Mouse (Mus musculus) 416B (cell line): ENCODE measurements around the gene Smim4.

Experiments used
- DNase-seq: peaks from one replicate; pipeline ENCODE4 v3.0.0; 2011; ENCODE audit warnings: low read depth

The Smim4 gene

DNA sequence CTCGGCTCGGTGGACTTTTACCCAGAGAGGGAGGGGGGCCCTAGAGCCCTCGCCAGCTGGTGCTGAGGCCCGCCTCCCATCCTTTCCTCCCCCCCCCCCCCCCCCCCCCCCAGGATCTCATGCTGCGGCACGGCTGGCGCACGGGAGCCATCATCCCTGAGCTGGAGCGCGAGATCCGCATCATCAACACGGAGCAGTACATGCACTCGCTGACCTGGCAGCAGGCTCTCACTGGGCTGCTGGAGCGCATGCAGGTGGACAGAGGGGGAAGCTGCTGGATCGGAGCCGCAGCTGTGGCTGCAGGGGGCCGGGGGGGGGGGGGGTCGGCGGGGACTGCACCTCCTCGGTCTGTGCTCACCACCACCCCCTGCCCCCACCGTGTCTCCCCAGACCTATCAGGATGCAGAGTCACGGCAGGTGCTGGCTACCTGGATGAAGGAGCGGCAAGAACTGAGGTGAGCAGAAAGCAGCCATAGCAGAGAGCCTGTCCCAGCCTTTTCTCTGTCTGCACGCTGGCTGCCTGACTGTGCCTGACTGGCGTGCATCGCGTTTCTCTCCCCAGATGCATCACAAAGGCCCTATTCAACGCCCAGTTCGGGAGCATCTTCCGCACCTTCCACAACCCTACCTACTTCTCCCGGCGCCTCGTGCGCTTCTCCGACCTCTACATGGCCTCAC lies 9.6 kb upstream of the Smim4 start:
- DNase-seq, result no peak

DNA sequence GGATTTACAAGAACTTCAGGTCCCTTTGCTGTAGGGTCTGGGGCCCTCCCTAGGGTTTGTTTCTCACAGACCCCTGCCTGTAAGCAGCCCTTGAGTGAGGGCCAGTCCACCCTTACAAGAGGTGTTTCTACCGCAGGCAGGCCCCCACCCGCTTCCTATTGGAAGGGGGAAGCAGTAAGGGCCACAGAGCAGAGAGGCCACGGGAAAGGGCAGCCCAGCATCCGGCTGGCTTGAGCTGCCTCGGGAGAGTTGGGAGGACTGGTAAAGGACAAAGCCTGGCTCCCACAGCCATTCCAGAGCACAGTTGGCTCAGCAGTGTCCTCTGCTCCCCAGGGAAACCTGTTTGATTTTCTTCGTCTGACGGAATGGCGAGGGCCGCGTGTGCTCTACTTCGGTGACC lies 9.0 kb upstream of the Smim4 start:
- no peak for DNase-seq

DNA sequence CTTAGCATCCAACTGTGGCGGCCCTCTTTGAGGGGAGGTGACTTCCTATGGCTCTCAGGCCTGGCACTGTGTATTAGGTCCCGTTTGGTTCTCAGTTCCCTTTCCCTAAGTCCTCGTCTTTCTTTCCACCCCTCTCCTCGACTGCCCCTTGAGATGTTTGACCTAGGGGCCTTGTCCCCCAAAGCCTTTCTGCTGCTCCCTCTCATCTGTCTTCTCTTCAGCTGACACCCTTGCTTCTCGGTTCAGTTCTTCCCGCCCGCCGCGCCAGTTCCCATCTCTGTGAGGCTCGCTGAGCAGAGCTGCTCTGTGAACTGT lies 8.5 kb upstream of the Smim4 start:
- no peak for DNase-seq

DNA sequence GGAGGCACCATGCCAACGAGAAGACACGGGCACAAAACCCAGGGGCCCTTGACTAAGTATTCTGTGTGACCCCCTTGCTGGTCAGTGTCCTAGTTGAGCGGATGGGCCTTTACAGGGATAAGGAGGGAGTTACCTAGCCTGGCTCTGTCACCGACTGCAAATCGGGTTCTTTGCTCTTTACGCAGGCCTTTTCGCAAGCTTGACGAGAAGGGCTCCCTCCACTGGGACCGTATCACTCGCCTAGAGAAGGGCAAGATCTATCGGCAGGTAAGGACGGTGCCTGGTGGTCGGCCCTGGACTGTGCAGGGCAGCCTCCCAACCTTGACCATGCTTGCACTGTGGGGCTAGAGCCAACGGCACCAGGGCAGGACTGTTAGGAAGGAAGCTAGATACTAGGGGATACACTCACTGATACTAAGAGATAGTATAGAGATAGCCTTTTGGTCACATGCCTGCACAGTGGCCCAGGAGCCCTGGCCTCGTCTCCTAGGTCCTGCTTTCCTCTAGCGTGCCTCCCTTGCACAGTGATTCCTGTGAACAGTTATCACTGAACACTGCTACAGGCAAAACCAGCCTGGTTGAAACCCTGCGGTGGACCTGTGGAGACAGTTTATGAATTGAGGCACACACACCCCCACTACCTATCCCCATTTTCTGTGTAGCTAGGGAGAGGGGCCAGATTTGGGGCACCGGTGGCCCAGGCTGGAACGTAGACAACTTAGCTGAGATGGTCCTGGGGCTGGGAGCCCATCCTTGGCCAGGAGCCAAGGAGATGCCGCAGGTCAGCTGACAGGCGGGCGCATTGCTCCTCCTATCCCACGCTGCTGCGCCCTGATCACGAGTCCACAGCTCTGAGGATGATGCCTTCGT lies 7.9 kb upstream of the Smim4 start:
- DNase-seq, result no peak

DNA sequence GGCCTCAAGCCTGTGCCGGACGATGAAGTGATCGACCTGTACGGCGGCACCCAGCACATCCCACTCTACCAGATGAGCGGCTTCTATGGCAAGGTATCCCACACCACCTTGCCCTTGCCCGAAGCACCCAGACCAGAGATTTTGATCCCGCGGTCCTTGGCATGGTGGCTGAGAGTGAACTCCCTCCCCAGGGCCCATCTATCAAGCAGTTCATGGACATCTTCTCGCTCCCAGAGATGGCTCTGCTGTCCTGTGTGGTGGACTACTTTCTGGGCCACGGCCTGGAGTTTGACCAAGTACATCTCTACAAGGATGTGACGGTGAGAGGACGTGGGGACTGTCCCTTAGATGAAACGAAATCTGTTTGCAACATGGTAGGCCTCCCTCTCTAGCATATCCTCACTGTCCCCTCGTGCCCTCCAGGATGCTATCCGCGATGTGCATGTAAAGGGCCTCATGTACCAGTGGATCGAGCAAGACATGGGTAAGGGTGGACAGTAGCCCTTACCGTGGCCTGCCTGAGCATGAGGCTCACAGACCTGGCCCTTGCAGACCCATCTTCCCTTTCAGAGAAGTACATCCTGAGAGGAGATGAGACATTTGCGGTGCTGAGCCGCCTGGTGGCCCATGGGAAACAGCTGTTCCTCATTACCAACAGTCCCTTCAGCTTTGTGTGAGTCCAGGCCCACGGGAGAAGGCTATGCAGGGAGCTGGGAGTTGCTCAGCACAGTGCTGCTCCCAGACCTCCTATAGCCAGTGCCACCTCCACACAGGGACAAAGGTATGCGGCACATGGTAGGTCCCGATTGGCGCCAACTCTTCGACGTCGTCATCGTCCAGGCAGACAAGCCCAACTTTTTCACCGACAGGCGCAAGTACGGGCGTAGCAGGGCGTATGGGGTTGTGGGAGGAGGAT lies 7.0 kb upstream of the Smim4 start:
- no peak for DNase-seq

DNA sequence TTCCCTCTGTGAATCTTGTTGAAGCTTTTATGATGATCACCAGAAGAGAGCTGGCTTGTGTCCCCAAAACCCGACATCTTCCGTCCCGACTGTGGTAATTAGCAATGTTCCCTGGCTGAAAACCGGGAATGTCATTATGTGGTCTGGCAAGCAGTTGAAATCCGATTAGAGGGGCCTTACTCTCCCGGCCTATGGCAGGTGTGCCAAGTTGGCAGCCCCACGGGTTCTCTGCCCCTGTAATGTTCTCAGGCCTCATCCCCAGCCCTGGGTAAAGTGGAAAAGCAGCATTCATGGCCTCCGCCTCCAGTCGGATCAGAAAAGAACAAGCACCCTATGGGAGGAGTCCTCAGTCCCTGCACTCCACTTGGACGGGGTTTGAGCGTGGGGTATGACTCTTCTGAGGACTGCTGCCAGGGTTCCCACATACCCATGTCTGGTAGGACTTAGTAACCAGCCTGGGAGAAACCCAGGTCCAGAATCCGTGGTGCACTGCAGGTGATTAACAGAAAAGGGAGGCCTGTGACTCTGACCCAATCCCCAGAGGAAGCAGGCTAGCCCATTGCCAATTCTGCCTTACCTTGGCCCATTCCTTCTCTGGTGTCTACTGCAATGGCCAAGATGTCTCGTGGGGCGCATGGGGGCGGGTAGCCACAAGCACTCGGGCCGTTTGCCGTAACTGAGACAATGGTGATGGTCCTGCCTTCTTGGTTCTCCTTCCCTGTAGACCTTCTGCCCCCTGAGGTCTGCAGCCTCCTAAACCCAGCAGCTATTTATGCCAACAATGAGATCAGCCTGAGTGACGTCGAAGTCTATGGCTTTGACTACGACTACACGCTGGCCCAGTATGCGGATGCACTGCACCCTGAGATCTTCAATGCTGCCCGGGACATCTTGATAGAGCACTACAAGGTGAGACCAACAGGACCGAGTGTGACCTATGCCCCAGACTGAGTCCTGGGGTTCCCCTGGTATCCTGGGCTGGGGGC lies 5.6 kb upstream of the Smim4 start:
- DNase-seq, result no peak

DNA sequence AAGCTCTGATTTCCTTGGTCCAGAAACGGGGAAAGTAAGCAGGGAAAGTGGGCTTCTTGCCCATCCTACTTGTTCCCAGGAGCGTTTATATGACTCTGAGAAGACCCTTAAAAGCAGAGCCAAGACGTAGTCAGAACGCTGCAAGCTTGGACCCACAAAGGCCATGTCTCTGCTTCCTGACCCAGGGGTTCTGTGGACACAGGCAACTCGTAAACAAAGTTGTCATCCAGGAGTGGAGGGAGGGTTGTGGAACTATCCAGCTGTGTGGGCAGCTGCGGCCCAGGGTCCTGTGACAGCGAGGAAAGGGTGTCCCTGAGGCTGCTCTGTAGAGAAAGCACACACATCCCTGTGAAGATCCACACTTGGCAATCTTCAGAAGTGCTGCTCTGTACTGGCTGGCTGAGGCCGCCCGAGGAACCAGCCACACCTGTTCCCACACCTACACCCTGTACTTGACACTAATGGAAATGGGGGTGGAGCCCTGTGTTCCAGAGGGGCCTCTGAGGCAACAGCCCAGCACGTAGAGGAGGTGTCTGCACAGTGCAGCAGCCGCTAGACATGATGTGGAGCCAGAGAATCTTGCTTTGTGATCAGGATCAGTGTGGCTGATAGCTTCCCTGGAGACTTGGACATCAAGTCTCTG lies 4.4 kb upstream of the Smim4 start:
- DNase-seq, result no peak

DNA sequence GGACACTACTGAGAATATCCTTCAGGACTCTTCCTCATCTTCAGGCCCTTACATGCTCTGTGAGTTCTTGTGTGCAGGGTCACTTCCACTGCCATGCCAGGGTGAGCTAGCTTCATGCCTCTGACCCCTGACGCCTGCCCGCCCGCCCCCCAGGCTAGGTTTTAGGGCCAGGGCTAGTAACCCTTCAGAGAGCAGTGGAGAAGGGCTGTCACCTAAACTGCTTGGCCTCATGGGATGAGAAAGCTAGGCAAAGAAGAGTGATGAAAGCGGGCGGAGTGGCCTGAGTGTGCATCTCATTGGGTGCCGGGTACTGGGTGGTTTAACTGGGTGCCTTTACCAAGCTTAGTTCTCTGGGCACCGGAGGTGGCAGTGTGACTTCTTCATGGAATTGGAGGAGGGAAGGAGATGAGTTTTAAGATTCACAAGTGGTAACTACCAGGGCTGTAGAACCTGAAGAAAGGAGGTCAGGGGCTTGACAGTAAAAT lies 3.8 kb upstream of the Smim4 start:
- DNase-seq, result no peak

DNA sequence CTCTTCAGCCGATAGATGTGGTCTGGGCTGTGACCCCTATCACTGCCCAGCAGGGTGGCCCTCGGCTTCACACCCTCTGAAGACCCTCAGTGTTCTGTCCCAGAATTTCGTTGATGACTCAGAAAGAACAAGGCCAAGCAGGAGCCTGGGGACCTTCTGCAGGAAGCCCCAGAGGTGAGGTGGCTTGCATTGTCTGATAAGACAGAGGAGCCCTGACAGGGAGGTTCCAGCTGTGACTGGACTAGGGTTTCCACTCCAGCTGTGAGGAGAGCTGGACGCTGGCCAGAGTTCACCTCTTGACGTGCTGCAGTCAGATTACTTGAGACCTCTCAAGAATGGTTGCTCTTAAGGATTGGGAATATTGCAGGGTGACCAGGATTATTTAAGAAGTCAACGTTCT lies 3.3 kb upstream of the Smim4 start:
- DNase-seq, result peak; percentile 82

DNA sequence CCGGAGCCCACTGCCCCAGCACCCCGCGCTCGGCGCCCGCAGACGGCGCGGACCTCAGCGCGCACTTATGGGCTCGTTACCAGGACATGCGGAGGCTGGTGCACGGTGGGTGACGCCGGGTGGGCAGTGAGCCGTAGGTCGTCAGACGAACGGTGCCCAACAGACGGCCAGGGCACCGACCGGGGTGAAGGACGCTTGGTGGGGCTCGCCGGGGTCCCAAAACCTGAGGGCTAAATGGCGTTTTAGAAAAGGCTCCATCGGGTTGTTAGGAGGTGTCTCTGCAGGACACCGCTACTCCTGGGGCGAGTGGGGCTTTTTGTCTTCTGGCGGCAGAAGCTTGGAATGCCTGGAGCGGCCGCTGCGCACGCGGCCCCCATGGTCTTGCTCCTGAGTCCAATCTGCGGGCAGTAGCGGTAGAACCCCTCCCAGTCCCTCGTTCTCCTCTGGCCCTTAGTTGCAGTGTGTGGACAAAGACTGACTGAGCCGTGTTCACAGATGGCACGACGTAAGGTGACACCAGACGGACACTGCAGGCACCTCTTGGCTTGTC lies 2.6 kb upstream of the Smim4 start:
- DNase-seq, result peak; percentile 59

DNA sequence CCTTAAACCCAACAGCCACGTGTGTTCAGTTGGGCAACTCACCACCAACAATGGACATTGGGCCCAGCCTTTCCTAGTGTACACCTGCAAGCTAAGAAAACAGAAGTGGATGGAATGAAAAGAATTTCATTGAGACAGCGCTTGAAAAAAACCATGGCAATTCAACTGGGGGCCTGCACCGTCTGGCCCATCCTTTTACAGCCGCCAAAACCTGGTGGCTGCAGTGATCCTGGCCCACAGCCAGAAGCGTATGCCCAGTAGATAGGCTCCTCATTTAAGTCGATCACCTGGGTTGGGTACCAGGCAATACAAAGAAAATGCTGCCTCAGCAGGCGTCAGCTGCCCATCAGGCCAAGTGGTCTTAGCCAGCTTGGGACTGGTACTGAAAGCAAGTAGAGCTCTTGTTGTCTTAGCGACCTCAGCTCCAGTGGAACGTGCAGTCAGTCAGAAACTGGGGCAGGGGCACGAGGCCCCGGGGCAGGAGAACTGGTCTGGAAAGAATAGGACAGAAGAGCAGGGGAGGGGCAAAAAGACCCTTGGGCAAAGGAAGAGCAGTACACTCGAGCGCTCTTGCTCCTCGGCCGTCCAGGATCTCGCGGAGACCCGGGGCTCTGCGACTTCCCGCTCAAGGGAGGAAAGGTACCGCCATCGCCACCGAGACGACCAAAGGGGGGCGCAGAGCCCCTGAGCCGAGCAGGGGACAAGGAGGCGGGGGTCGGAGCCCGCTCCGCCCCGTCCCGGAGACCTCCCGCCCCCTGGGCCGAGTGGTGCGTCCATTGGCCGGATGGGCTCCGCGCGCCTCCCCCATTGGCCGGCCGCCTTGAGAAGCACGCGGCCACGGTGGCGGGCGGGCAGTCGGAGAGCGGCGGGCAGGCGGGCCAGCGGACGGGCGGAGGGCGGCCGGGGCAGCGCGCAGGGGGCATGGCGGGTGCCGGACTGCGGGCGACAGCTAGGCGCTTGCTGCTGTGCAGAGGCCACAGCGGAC lies 1.8 kb upstream of the Smim4 start, which contains the start of gene Nt5dc2:
TSS of gene Nt5dc2 (plus strand) at position 818 of the 985 bp plus-strand sequence.
- DNase-seq, result peak; percentile 82

DNA sequence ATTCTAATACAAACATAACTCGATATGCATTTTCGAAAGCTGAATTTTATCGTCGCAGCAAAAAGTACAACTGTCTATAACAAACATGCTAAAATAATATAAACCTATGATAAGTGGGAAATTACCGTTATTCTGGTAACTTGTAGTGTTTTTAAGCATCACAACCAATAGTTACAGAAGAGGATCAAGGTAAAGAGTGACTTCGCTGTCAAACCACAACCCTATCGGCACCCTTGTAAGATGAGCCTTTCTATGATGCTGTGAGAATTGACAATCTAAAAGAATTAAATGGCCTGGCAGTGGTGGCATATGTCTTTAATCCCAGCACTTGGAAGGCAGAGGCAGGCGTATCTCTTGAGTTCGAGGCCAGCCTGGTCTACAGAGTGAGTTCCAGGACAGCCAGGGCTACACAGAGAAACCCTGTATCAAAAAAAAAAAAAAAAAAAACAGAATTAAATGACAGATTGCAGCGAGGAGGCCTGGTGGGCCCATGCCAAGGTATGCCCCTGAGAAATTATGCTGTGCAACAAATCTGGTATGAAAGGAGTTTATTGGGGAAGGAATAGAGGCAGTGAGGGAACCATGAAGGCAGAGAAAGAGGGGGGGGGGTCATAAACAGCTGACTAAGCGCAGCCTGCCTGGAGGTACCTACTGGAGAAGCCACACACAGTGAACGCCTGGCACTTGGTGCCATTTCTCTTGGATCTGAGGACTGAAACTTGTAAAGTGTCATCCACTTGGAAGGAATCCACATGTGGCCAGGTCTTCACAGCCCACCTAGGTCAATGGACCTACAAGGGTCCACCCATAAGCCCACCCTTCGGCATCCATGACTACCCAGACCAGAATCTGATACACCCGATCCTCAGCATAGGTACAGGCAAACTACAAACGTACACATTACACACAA lies 825 bp upstream of the Smim4 start:
- no peak for DNase-seq

DNA sequence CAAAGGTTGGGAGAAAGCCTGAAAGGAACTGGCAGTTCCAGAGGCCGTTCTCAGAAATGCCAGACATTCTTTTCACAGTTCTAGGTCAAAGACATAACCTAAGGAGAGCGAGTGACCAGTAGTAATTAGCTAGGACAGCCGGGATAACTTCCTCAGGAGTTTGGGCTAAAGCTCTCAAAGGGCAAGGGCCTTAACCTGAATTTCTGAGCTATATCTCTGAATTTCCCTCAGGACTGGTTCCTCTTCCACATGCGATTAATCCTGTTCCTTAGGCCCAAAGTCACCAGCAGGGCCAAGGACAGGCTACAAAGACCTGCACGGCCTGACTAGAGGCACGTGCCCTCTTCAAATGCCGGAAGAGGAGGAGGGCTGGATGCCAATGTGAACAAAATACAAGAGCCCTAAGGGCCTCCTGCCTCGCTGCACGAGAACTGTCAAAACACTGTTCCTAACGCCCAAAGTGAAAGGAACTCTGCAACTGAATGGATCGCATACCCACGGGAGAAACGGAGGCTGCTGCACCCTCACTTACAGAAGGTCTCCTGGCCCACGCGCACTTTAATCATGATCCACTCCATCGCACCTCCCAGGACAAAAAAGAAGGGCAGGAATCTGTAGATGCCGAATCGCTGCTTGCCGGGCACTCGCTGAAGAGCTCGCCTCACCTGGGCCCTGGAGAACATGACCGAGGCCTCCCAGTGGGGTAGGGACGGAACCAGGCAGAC lies 493 bp downstream of the Smim4 start:
- peak; percentile 85 for DNase-seq

DNA sequence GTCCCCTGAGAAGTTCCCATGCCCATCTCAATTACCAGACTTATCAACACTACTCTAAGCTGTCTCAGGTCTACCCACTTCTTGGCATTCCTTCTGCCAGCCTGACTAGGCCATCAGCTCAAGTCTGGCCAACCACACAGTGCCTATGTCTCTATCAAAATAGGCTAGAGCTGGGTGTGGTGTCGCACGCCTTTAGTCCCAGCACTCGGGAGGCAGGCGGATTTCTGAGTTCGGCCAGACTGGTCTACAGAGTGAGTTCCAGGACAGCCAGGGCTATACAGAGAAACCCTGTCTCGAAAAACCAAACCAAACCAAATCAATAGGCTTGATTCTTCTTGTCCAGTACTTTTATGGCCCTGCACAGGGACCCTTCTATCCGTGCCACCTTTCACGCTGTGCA lies 1.9 kb downstream of the Smim4 start:
- DNase-seq, result no peak

DNA sequence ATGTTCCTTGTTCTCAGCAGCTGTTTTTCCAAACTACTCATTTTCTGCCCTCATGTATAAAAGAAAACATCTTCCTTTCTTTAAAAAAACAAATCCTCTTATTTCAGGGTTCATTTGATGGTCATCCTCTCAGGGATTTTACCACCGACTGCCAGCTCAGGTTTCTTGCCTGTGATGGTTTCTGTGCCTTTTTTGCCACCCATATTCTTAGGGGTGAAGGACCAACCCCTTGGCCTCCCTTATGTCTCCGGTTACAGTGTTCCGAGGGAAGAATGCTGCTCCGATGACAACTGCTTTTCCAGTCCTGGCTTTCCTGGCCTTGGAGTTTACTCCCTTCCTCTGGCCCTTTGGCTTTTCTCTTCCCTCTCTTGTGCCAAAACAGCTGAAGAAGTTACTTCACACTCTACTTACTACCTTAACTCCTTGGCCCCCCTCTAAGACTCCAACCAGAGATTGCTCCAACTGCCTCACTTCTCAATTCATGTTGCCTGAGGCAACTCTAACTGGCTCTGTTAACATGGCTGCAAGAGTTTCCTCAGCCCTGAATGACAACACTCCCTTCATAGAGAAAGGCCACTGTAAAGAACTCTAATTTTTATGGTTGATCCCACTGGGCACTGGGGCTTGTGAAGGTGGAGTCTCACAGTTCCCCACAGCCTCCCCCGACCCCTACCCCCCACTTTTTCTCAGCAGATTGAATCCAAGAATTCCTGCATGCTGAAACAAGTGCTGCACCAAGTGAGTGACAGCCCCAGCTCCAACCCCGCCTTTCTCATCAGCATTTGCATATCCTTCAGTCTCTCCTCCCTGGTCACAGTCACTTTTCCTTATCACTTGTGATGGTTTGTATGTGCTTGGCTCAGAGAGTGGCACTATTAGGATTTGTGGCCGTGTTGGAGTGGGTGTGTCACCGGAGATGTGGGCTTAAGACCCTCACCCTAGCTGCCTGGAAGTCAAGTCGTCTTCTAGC lies 3.4 kb downstream of the Smim4 start:
- peak; percentile 39 for DNase-seq

DNA sequence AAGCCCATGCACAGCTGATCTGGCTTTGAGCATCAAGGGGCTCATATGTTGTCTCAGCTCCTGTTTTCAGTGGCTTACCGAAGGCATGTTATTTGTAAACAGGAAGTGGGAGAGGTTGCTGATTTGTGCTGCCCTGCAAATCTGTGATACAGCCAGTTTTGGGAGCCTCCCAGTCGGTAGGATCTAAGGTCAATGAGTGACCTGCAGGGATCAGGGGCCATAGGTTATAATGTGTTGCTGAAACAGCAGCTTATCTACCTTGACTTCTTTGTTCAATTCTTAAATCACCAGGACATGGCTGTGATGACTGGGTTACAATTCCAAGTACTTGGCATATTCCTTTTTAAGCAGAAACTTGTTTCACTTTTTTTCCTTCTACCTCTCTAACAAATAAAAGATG lies 13.2 kb downstream of the Smim4 start:
- DNase-seq, result no peak
